Mouse (Mus musculus): Measurements from ENCODE around the gene Cdkn2aipnl.

GRCm38 (mm10) chr11:51956112-51956511 lies 11.3 kb upstream of the Cdkn2aipnl start:
- TF ChIP-seq CTCF (IDR thresholded peaks at IDR 0.05; ENCODE audit: extremely low read depth, insufficient read depth, insufficient read length, insufficient replicate concordance): no peak
- no peak for TF ChIP-seq POLR2A (IDR thresholded peaks at IDR 0.05; ENCODE audit: low read depth, low read length)

Data from spleen, adult 2 months (tissue).